Mouse (Mus musculus): ENCODE data around the gene Parvb. TPM values are rescaled to one million over a fixed set of nuclear protein-coding genes. Genes with fewer than 3 reads are reported as not detected.

Gene Parvb
- polyA plus RNA-seq, 1 experiment from 2014 or later = 2.5 TPM

DNA sequence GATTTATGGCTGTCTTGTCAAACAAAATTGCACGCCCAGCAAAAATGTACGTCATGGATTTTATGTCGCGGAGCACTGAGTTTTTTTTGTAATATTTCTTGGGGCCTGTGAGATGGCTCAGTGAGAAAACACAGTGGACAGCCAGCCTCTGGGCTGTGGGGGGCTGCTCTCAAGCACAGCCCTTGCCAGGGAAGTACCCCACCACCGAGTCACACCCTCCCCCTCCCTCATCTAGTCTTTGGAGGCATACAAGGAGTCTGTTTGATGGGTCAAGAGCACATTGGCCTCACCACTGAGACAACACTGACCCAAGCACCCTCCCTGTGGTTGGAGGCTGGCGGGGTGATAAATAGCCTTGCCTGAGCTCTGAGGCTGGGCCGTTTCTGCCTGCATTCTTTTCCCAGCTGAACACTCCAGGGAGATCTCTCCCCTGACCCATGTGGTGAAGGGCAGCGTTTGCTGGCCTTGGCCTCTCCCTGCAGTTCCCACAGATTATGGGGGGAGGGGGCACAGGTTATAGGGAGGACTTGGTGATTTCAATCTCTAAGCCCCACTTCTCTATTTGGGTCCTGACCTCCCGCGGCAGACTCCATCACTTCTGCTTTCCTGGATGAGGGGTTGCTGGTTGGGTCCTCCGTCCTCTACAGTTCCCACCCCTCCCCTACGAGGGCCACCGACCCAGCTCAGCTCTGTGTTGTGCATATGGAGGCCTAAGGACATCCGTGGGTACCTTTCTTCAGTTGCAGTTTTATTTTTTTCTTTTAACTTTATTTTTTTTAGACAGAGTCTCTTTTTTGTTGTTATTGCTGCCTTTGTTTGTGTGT is 118.3 kb downstream of the Parvb start:
- Histone ChIP-seq H3K4me1 (ENCODE audit: control insufficient read depth, insufficient read depth, low read length) (no peaks in the 10 kb centered on the region), H3K27me3 (replicated peaks; ENCODE audit: control insufficient read depth, insufficient read depth, low read length) (no peaks in the 10 kb centered on the region), H3K4me2 (ENCODE audit: low read length) (no peak overlapping the region), H3K4me3 (ENCODE audit: low read depth, low read length) (no peak overlapping the region), H3K9me3 (replicated peaks; ENCODE audit: control insufficient read depth, low read length) (no peaks in the 10 kb centered on the region), H3K36me3 (ENCODE audit: control insufficient read depth, insufficient read depth, low read length) (no peaks in the 10 kb centered on the region), H3K9ac (ENCODE audit: low read length) (no peak overlapping the region), H3K27ac (ENCODE audit: low read depth, low read length) (no peak overlapping the region)
- no peak for DNase-seq (ENCODE audit: low spot score)
- no peak for ATAC-seq
- WGBS = 80% methylated on average over 14 of the region's 14 CpGs

- Histone ChIP-seq H3K27me3 (replicated peaks; ENCODE audit: control insufficient read depth, insufficient read depth, low read length) (no peaks in the 10 kb centered on the region), H3K4me2 (ENCODE audit: low read length) (no peak overlapping the region), H3K9ac (ENCODE audit: low read length) (no peak overlapping the region), H3K27ac (ENCODE audit: low read depth, low read length) (no peak overlapping the region), H3K4me3 (ENCODE audit: low read depth, low read length) (no peak overlapping the region), H3K4me1 (ENCODE audit: control insufficient read depth, insufficient read depth, low read length) (no peaks in the 10 kb centered on the region), H3K9me3 (replicated peaks; ENCODE audit: control insufficient read depth, low read length) (no peaks in the 10 kb centered on the region), H3K36me3 (ENCODE audit: control insufficient read depth, insufficient read depth, low read length) (no peaks in the 10 kb centered on the region)
- ATAC-seq (no peak), DNase-seq (ENCODE audit: low spot score) (no peak)
- 90% methylated on average over 7 of the region's 7 CpGs for WGBS
These were observed 119.5 kb downstream of the Parvb start for GRCm38 (mm10) chr15:84351342-84351741.

DNA sequence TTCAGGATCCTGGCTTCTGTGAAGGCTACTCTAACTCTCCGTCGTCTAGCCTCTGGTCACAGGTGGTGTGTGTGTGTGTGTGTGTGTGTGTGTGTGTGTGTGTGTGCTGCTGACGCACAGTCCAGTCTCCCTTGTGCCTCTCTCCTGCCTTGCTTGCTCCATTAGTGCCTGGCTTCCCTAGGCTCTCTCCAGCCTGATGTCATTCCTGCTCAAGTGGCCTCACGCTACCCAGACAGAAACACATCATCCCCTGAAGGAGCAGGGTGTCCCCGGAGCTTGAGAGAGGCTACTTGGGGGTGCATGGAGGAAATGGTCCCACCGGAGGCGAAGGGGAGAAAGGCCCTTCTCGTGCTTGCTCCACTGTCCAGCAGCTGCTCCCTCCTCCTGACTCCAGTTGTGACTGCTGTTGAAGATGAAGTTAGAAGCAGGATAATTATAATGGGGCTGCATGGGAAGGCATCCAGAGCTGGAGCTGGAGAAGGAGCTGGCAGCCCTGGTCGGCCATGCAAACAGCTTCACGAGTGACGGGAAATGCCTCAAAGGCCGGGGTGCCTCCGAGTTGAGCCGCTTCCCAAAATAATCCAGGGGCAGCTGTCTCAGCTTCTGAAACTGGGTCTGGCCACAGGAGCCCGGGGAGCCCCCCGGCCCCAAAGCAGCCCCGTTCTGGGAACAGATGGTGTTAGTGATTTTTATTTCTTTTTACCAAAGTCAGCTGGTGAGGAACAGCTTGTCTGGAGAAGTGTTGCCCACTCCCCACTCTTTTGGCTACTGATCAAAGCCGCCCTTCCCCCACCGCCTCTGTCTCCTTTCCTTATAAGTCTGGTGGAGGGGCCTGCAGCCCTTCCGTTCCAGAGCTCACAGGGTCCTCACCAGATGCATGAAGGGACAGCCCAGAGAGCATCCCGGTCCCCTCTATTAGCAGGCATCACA is 120.3 kb downstream of the Parvb start:
- Histone ChIP-seq H3K4me3 (ENCODE audit: low read depth, low read length) (no peak overlapping the region), H3K9me3 (replicated peaks; ENCODE audit: control insufficient read depth, low read length) (no peaks in the 10 kb centered on the region), H3K9ac (ENCODE audit: low read length) (no peak overlapping the region), H3K4me1 (ENCODE audit: control insufficient read depth, insufficient read depth, low read length) (no peaks in the 10 kb centered on the region), H3K27ac (ENCODE audit: low read depth, low read length) (peak overlapping the region; percentile 55; the same call in 1 of the 2 replicates), H3K36me3 (ENCODE audit: control insufficient read depth, insufficient read depth, low read length) (no peaks in the 10 kb centered on the region), H3K4me2 (ENCODE audit: low read length) (no peak overlapping the region), H3K27me3 (replicated peaks; ENCODE audit: control insufficient read depth, insufficient read depth, low read length) (no peaks in the 10 kb centered on the region)
- ATAC-seq (peak; percentile 86), DNase-seq (ENCODE audit: low spot score) (peak; percentile 84)
- WGBS = 65% methylated on average over 21 of the region's 21 CpGs

GRCm38 (mm10) chr15:84355081-84355480 is 123.2 kb downstream of the Parvb start:
- H3K27ac ChIP-seq (ENCODE audit: low read depth, low read length) = no peak overlapping the region
- H3K9ac ChIP-seq (ENCODE audit: low read length) = no peak overlapping the region
- H3K27me3 ChIP-seq (replicated peaks; ENCODE audit: control insufficient read depth, insufficient read depth, low read length) = no peaks in the 10 kb centered on the region
- H3K4me3 ChIP-seq (ENCODE audit: low read depth, low read length) = no peak overlapping the region
- no peak overlapping the region for H3K4me2 ChIP-seq (ENCODE audit: low read length)
- H3K4me1 ChIP-seq (ENCODE audit: control insufficient read depth, insufficient read depth, low read length) = peaks cover under 1% of the 10 kb centered on the region; the same call in 1 of the 2 replicates
- ATAC-seq (no peak), DNase-seq (ENCODE audit: low spot score) (no peak)
- H3K9me3 ChIP-seq (replicated peaks; ENCODE audit: control insufficient read depth, low read length) = no peaks in the 10 kb centered on the region
- WGBS = 87% methylated on average over 5 of the region's 5 CpGs
- no peaks in the 10 kb centered on the region for H3K36me3 ChIP-seq (ENCODE audit: control insufficient read depth, insufficient read depth, low read length)

- no peaks in the 10 kb centered on the region for H3K27me3 ChIP-seq (replicated peaks; ENCODE audit: control insufficient read depth, insufficient read depth, low read length)
- no peak overlapping the region for H3K4me2 ChIP-seq (ENCODE audit: low read length)
- 94% methylated on average over 3 of the region's 3 CpGs for WGBS
- no peak for DNase-seq (ENCODE audit: low spot score)
- no peak overlapping the region for H3K4me3 ChIP-seq (ENCODE audit: low read depth, low read length)
- H3K36me3 ChIP-seq (ENCODE audit: control insufficient read depth, insufficient read depth, low read length) = no peaks in the 10 kb centered on the region
- no peak overlapping the region for H3K27ac ChIP-seq (ENCODE audit: low read depth, low read length)
- peaks cover 13% of the 10 kb centered on the region for H3K4me1 ChIP-seq (ENCODE audit: control insufficient read depth, insufficient read depth, low read length)
- no peak overlapping the region for H3K9ac ChIP-seq (ENCODE audit: low read length)
- no peak for ATAC-seq
- no peaks in the 10 kb centered on the region for H3K9me3 ChIP-seq (replicated peaks; ENCODE audit: control insufficient read depth, low read length)
These were observed 132.9 kb downstream of the Parvb start for GRCm38 (mm10) chr15:84364746-84365145.

Other genes starting within 250 kb of the Parvb start
- gene Efcab6, start 166.7 kb upstream of the Parvb start, polyA plus RNA-seq (2014; fragmentation: Nextera tagmentation; extraction: Ambion mirVana) = 2.1 and 3.0 TPM in 2 replicates
- gene Sult4a1, start 126.3 kb upstream of the Parvb start, polyA plus RNA-seq (2014; fragmentation: Nextera tagmentation; extraction: Ambion mirVana) = 40.4 and 51.4 TPM in 2 replicates
- not detected in 2 replicates for gene Pnpla5, start 108.9 kb upstream of the Parvb start, polyA plus RNA-seq (2014; fragmentation: Nextera tagmentation; extraction: Ambion mirVana)
- gene Pnpla3, start 64.2 kb upstream of the Parvb start, polyA plus RNA-seq (2014; fragmentation: Nextera tagmentation; extraction: Ambion mirVana) = 1.7 and 1.9 TPM in 2 replicates
- gene Samm50, start 39.8 kb upstream of the Parvb start, polyA plus RNA-seq (2014; fragmentation: Nextera tagmentation; extraction: Ambion mirVana) = 60.5 and 60.9 TPM in 2 replicates
- gene Parvg, start 92.0 kb downstream of the Parvb start, polyA plus RNA-seq (2014; fragmentation: Nextera tagmentation; extraction: Ambion mirVana) = 0.90 and 1.2 TPM in 2 replicates
- 7.9 and 9.6 TPM in 2 replicates for gene Shisal1, start 215.1 kb downstream of the Parvb start, polyA plus RNA-seq (2014; fragmentation: Nextera tagmentation; extraction: Ambion mirVana)

All from forebrain, embryonic 14.5 days (tissue).